Mouse (Mus musculus): Measurements from ENCODE around the gene Xpo4. TPM values are rescaled to one million over a fixed set of nuclear protein-coding genes. Genes with fewer than 3 reads are reported as not detected.

The Xpo4 gene
- polyA plus RNA-seq, 1 experiment from 2014 or later = 11.0 TPM

GRCm38 (mm10) chr14:57619487-57619886, 45.7 kb downstream of the Xpo4 start:
- no peak overlapping the region for H3K4me2 ChIP-seq (ENCODE audit: low read length)
- WGBS = 49% methylated on average over 2 of the region's 2 CpGs
- no peaks in the 10 kb centered on the region for H3K27me3 ChIP-seq (ENCODE audit: insufficient read depth, low read length)
- H3K36me3 ChIP-seq (ENCODE audit: insufficient read depth, low read length) = 0 out of 2 replicates have a peak, but pooled peaks cover 7% of the 10 kb centered on the region
- no peak overlapping the region for H3K27ac ChIP-seq
- ATAC-seq (replicated peaks; ENCODE audit: low FRiP score, low read depth) (no peak), DNase-seq (ENCODE audit: low spot score) (peak; percentile 87)
- no peaks in the 10 kb centered on the region for H3K9me3 ChIP-seq (replicated peaks; ENCODE audit: low read length)
- no peaks in the 10 kb centered on the region for H3K4me1 ChIP-seq (replicated peaks; ENCODE audit: insufficient read depth, low read length)
- H3K4me3 ChIP-seq (replicated peaks; ENCODE audit: low read depth, low read length) = no peak overlapping the region
- H3K9ac ChIP-seq (ENCODE audit: low read depth, low read length) = no peak overlapping the region
- TF ChIP-seq CTCF (IDR thresholded peaks at IDR 0.05; ENCODE audit: low read depth) = peak; percentile 84

GRCm38 (mm10) chr14:57617675-57618074, 47.6 kb downstream of the Xpo4 start:
- ATAC-seq (replicated peaks; ENCODE audit: low FRiP score, low read depth) (no peak), DNase-seq (ENCODE audit: low spot score) (no peak)
- Histone ChIP-seq H3K4me1 (replicated peaks; ENCODE audit: insufficient read depth, low read length) (no peaks in the 10 kb centered on the region), H3K4me2 (ENCODE audit: low read length) (no peak overlapping the region), H3K9ac (ENCODE audit: low read depth, low read length) (no peak overlapping the region), H3K27ac (no peak overlapping the region), H3K9me3 (replicated peaks; ENCODE audit: low read length) (no peaks in the 10 kb centered on the region), H3K4me3 (replicated peaks; ENCODE audit: low read depth, low read length) (no peak overlapping the region), H3K27me3 (ENCODE audit: insufficient read depth, low read length) (no peaks in the 10 kb centered on the region), H3K36me3 (ENCODE audit: insufficient read depth, low read length) (0 out of 2 replicates have a peak, but pooled peaks cover 3% of the 10 kb centered on the region)
- TF ChIP-seq CTCF (IDR thresholded peaks at IDR 0.05; ENCODE audit: low read depth) = no peak
- 100% methylated on average over 1 of the region's 1 CpGs for WGBS

- ATAC-seq (replicated peaks; ENCODE audit: low FRiP score, low read depth) (no peak), DNase-seq (ENCODE audit: low spot score) (no peak)
- 74% methylated on average over 6 of the region's 6 CpGs for WGBS
- Histone ChIP-seq H3K4me3 (replicated peaks; ENCODE audit: low read depth, low read length) (no peak overlapping the region), H3K9ac (ENCODE audit: low read depth, low read length) (no peak overlapping the region), H3K9me3 (replicated peaks; ENCODE audit: low read length) (no peaks in the 10 kb centered on the region), H3K27me3 (ENCODE audit: insufficient read depth, low read length) (no peaks in the 10 kb centered on the region), H3K4me1 (replicated peaks; ENCODE audit: insufficient read depth, low read length) (no peaks in the 10 kb centered on the region), H3K4me2 (ENCODE audit: low read length) (no peak overlapping the region), H3K36me3 (ENCODE audit: insufficient read depth, low read length) (0 out of 2 replicates have a peak, but pooled peaks cover 3% of the 10 kb centered on the region), H3K27ac (no peak overlapping the region)
- TF ChIP-seq CTCF (IDR thresholded peaks at IDR 0.05; ENCODE audit: low read depth) = no peak
These were observed 48.8 kb downstream of the Xpo4 start for GRCm38 (mm10) chr14:57616339-57616965.

GRCm38 (mm10) chr14:57615828-57616227, 49.4 kb downstream of the Xpo4 start:
- Histone ChIP-seq H3K36me3 (ENCODE audit: insufficient read depth, low read length) (0 out of 2 replicates have a peak, but pooled peaks cover 3% of the 10 kb centered on the region), H3K4me2 (ENCODE audit: low read length) (no peak overlapping the region), H3K27ac (no peak overlapping the region), H3K9ac (ENCODE audit: low read depth, low read length) (no peak overlapping the region), H3K4me1 (replicated peaks; ENCODE audit: insufficient read depth, low read length) (no peaks in the 10 kb centered on the region), H3K9me3 (replicated peaks; ENCODE audit: low read length) (no peaks in the 10 kb centered on the region), H3K4me3 (replicated peaks; ENCODE audit: low read depth, low read length) (no peak overlapping the region), H3K27me3 (ENCODE audit: insufficient read depth, low read length) (no peaks in the 10 kb centered on the region)
- TF ChIP-seq CTCF (IDR thresholded peaks at IDR 0.05; ENCODE audit: low read depth) = no peak
- DNase-seq (ENCODE audit: low spot score) (no peak), ATAC-seq (replicated peaks; ENCODE audit: low FRiP score, low read depth) (no peak)
- 91% methylated on average over 6 of the region's 6 CpGs for WGBS

GRCm38 (mm10) chr14:57611034-57611433, 54.2 kb downstream of the Xpo4 start:
- Histone ChIP-seq H3K9ac (ENCODE audit: low read depth, low read length) (no peak overlapping the region), H3K27me3 (ENCODE audit: insufficient read depth, low read length) (no peaks in the 10 kb centered on the region), H3K27ac (peak overlapping the region; percentile 77), H3K9me3 (replicated peaks; ENCODE audit: low read length) (no peaks in the 10 kb centered on the region), H3K4me1 (replicated peaks; ENCODE audit: insufficient read depth, low read length) (peaks cover 4% of the 10 kb centered on the region; the same call in 1 of the 2 replicates), H3K36me3 (ENCODE audit: insufficient read depth, low read length) (no peaks in the 10 kb centered on the region), H3K4me2 (ENCODE audit: low read length) (no peak overlapping the region), H3K4me3 (replicated peaks; ENCODE audit: low read depth, low read length) (no peak overlapping the region)
- 32% methylated on average over 2 of the region's 2 CpGs for WGBS
- no peak for TF ChIP-seq CTCF (IDR thresholded peaks at IDR 0.05; ENCODE audit: low read depth)
- DNase-seq (ENCODE audit: low spot score) (peak; percentile 82), ATAC-seq (replicated peaks; ENCODE audit: low FRiP score, low read depth) (no peak)

- Histone ChIP-seq H3K27me3 (ENCODE audit: insufficient read depth, low read length) (no peaks in the 10 kb centered on the region), H3K9me3 (replicated peaks; ENCODE audit: low read length) (no peaks in the 10 kb centered on the region), H3K36me3 (ENCODE audit: insufficient read depth, low read length) (no peaks in the 10 kb centered on the region), H3K27ac (no peak overlapping the region), H3K4me1 (replicated peaks; ENCODE audit: insufficient read depth, low read length) (peaks cover 4% of the 10 kb centered on the region; the same call in 1 of the 2 replicates), H3K9ac (ENCODE audit: low read depth, low read length) (no peak overlapping the region), H3K4me3 (replicated peaks; ENCODE audit: low read depth, low read length) (no peak overlapping the region), H3K4me2 (ENCODE audit: low read length) (no peak overlapping the region)
- ATAC-seq (replicated peaks; ENCODE audit: low FRiP score, low read depth) = no peak
- DNase-seq (ENCODE audit: low spot score) = no peak
- 74% methylated on average over 4 of the region's 4 CpGs for WGBS
- no peak for TF ChIP-seq CTCF (IDR thresholded peaks at IDR 0.05; ENCODE audit: low read depth)
These were observed 55.4 kb downstream of the Xpo4 start for GRCm38 (mm10) chr14:57609816-57610329.

All from kidney, postnatal 0 days (tissue).